Mouse (Mus musculus): ENCODE data around the gene Abhd5. TPM values are rescaled to one million over a fixed set of nuclear protein-coding genes. Genes with fewer than 3 reads are reported as not detected.

Gene Abhd5
- polyA plus RNA-seq (2014; fragmentation: Illumina TruSeq; extraction: RNeasy Lipid Tissue Mini Kit (QIAGEN cat#74804); ENCODE audit: low replicate concordance) = 47.9 TPM

DNA sequence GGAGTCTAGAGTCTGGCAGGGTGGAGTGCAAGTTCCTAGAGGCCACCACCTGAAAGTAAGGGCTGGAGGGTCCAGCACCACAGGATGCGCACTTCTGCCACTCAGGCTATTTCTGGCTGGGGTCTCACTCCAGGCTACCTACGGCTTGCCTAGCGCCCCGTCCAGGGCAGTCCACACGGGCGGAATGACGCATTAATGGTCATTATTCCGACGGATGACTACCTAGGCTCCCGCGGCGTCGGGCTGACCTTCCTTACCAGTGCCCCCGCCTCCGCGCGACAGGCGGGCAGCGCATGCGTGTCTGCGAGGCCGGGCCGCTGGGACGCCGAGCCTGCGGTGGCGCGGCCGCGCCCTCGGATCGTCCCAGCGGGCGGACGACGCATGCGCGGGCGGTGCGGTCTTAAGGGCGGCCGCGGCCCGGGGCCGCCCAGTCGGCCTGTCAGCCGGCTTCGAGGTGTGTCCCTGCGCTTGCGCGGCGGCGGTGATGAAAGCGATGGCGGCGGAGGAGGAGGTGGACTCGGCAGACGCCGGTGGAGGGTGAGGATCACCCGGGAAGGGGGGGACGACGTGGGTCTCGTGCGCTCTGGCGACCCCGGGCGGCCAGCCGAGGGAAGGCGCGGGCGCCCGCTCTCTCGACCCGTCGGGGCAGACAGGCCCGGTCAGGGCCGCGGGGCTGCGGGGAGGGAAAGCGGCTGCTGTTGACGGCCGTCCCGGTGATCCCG, at the start of gene Abhd5:
Gene Abhd5 (plus strand): TSS at position 306 of the 722 bp plus-strand sequence.

Other genes with a start within 250 kb of the Abhd5 start
- gene Snrk, start 234.3 kb upstream of the Abhd5 start, polyA plus RNA-seq (2014; fragmentation: Illumina TruSeq; extraction: RNeasy Lipid Tissue Mini Kit (QIAGEN cat#74804); ENCODE audit: low replicate concordance) = 73.4 TPM
- 16.6 TPM for gene Ano10, start 57.2 kb upstream of the Abhd5 start, polyA plus RNA-seq (2014; fragmentation: Illumina TruSeq; extraction: RNeasy Lipid Tissue Mini Kit (QIAGEN cat#74804); ENCODE audit: low replicate concordance)